Comparison of ENCODE assay signal across 9 mouse cellular contexts in genomic region chr11:69211431-69211830, GRCm38 (mm10). TPM values are rescaled to one million over a fixed set of nuclear protein-coding genes. Genes with fewer than 3 reads are reported as not detected.
DNase-seq lines count a peak whose midpoint lies in the region; ATAC-seq and TF ChIP-seq lines count a peak whose summit lies in the region.
"Had no signal": no experiment of that assay in that cellular context is flagged by ENCODE, and none has a peak within 500 bp of the region (broad histone marks: within the 10 kb centered on the region; RNA-seq: fewer than 3 reads in every experiment).

No protein-coding gene starts in this region.

- 0 out of 2 replicates have a peak overlapping the region, but pooled peaks have one; percentile 25 for H3K9ac ChIP-seq in hindbrain, embryonic 13.5 days
- H3K9ac ChIP-seq in intestine, postnatal 0 days (ENCODE audit: low read depth, low read length) = no peak overlapping the region

- no peaks in the 10 kb centered on the region for H3K9me3 ChIP-seq in hindbrain, embryonic 13.5 days
- H3K9me3 ChIP-seq in intestine, postnatal 0 days (ENCODE audit: control insufficient read depth) = no peaks in the 10 kb centered on the region

- H3K27me3 ChIP-seq in hindbrain, embryonic 13.5 days = 0 out of 2 replicates have a peak, but pooled peaks cover 2% of the 10 kb centered on the region
- 0 out of 2 replicates have a peak, but pooled peaks cover 3% of the 10 kb centered on the region for H3K27me3 ChIP-seq in intestine, postnatal 0 days (replicated peaks; ENCODE audit: control insufficient read depth, insufficient read depth, low read length)

- DNase-seq in embryo, embryonic 10 days (ENCODE audit: low spot score) = peak; percentile 40
- no peak for DNase-seq in embryo, embryonic 11 days
- DNase-seq in cerebellum, adult 9-10 months = peak; percentile 83
- peak; percentile 38 to 67 for DNase-seq in left cerebral cortex, postnatal 36 days (ENCODE audit: low spot score in 2 of 2)
- DNase-seq in right cerebral cortex, postnatal 36 days (ENCODE audit: low spot score in 2 of 2) = peak; percentile 40 to 56
- no peak for DNase-seq in adrenal gland, postnatal 4 days (ENCODE audit: low spot score in 2 of 2)

- no peaks in the 10 kb centered on the region for H3K4me1 ChIP-seq in hindbrain, embryonic 13.5 days (replicated peaks)
- H3K4me1 ChIP-seq in intestine, postnatal 0 days (replicated peaks; ENCODE audit: control insufficient read depth, insufficient read depth, low read length) = no peaks in the 10 kb centered on the region

- no peak overlapping the region for H3K27ac ChIP-seq in hindbrain, embryonic 13.5 days
- no peak overlapping the region for H3K27ac ChIP-seq in intestine, postnatal 0 days (ENCODE audit: low read depth, low read length)

- peak overlapping the region; percentile 37 for H3K4me3 ChIP-seq in hindbrain, embryonic 13.5 days
- no peak overlapping the region for H3K4me3 ChIP-seq in intestine, postnatal 0 days (ENCODE audit: low read depth, low read length)
- H3K4me3 ChIP-seq: myocyte had no signal

- ATAC-seq in hindbrain, embryonic 13.5 days (ENCODE audit: low FRiP score) = no peak
- ATAC-seq in intestine, postnatal 0 days = no peak

- H3K4me2 ChIP-seq in hindbrain, embryonic 13.5 days = peak overlapping the region; percentile 46
- no peak overlapping the region for H3K4me2 ChIP-seq in intestine, postnatal 0 days (replicated peaks; ENCODE audit: low read depth)

- 39% methylated on average over 2 of the region's 2 CpGs for WGBS in hindbrain, embryonic 13.5 days
- WGBS in intestine, postnatal 0 days = 24% methylated on average over 2 of the region's 2 CpGs

- no peaks in the 10 kb centered on the region for H3K36me3 ChIP-seq in hindbrain, embryonic 13.5 days
- no peaks in the 10 kb centered on the region for H3K36me3 ChIP-seq in intestine, postnatal 0 days (ENCODE audit: control insufficient read depth, insufficient read depth)

- intact Hi-C loops in left cerebral cortex, postnatal 36 days (cut with DNase I) = no loop called here

- no peak for TF ChIP-seq CTCF in intestine, postnatal 0 days (IDR thresholded peaks at IDR 0.05; ENCODE audit: low read depth)

RNA-seq across cellular contexts. Expression of gene Alox8, which starts 13.8 kb away (rescaled TPM):
- 0.12 and 0.16 TPM in 2 replicates for polyA plus RNA-seq in hindbrain, embryonic 13.5 days (2015; fragmentation: Nextera tagmentation; extraction: Ambion mirVana)
- 1 to 10 TPM; 4.2 to 6.5 TPM for total RNA-seq in left cerebral cortex, postnatal 36 days (2021)
- polyA plus RNA-seq in intestine, postnatal 0 days (2015; fragmentation: Nextera tagmentation; extraction: Ambion mirVana) = not detected in 2 replicates
- total RNA-seq in adrenal gland, postnatal 4 days (2021) = under 1 TPM in 1 of 2 experiments, not detected in 1; 0.08 TPM
- polyA plus RNA-seq: myocyte had no signal

RNA-seq across cellular contexts. Expression of gene Gucy2e, which starts 25.4 kb away (rescaled TPM):
- 0.21 and 0.30 TPM in 2 replicates for polyA plus RNA-seq in hindbrain, embryonic 13.5 days (2015; fragmentation: Nextera tagmentation; extraction: Ambion mirVana)
- 1 to 10 TPM in 1 of 2 experiments, under 1 TPM in 1; 0.84 to 1.2 TPM for total RNA-seq in left cerebral cortex, postnatal 36 days (2021)
- polyA plus RNA-seq in intestine, postnatal 0 days (2015; fragmentation: Nextera tagmentation; extraction: Ambion mirVana) = 0.03 TPM in 1 of 2 replicates, not detected in the other
- not detected for total RNA-seq in adrenal gland, postnatal 4 days (2021)
- polyA plus RNA-seq: myocyte had no signal

RNA-seq across cellular contexts. Expression of gene Alox12b, which starts 54.6 kb away (rescaled TPM):
- 0.29 and 0.31 TPM in 2 replicates for polyA plus RNA-seq in hindbrain, embryonic 13.5 days (2015; fragmentation: Nextera tagmentation; extraction: Ambion mirVana)
- 1 to 10 TPM; 6.0 to 6.1 TPM for total RNA-seq in left cerebral cortex, postnatal 36 days (2021)
- polyA plus RNA-seq in intestine, postnatal 0 days (2015; fragmentation: Nextera tagmentation; extraction: Ambion mirVana) = 0.08 and 0.13 TPM in 2 replicates
- total RNA-seq in adrenal gland, postnatal 4 days (2021) = not detected
- polyA plus RNA-seq: myocyte had no signal

Comparison
In these comparisons a context has a peak if more than half of its experiments do, and no peak if none do; other contexts are left out.
1. DNase-seq: peak in embryo, embryonic 10 days (single experiment), cerebellum, adult 9-10 months (single experiment), left cerebral cortex, postnatal 36 days (2 of 2) and right cerebral cortex, postnatal 36 days (2 of 2); none in embryo, embryonic 11 days (single experiment) and adrenal gland, postnatal 4 days (0 of 2).
2. RNA of gene Alox8, which starts 13.8 kb away (total RNA-seq): 4.2 to 6.5 TPM in left cerebral cortex, postnatal 36 days; 0.08 TPM in adrenal gland, postnatal 4 days; every median in the first group is over 4 times any median in the second.
3. RNA of gene Alox12b, which starts 54.6 kb away (total RNA-seq): 6.0 to 6.1 TPM in left cerebral cortex, postnatal 36 days; not detected in adrenal gland, postnatal 4 days; every median in the first group is over 4 times any median in the second.